Mouse (Mus musculus): Measurements from ENCODE around the gene Acsbg2. TPM values are rescaled to one million over a fixed set of nuclear protein-coding genes. Genes with fewer than 3 reads are reported as not detected.

The Acsbg2 gene
- polyA plus RNA-seq, 1 experiment from 2014 or later: not detected

DNA sequence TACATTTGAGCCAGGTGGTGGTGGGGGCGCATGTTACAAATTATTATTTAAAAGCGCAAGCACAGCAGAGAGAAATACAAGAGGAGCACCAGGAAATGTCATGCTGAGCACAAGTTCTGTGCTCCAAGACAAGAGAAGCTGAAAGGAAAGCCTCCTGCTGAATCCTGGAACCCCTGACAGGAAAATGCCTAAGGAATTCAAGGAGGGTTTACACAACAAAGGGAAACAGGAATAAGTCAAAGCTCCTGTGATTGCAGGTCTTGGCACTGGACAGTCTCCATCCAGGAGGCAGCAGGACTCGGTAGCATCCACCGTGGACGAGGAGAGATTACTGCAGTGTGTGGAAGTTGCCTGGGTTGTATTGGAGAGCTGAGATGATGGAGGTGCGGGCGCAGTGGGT lies 8.2 kb downstream of the Acsbg2 start:
- H3K9me3 ChIP-seq: peaks cover 18% of the 10 kb centered on the region
- 77% methylated on average over 7 of the region's 7 CpGs for WGBS
- no peak overlapping the region for H3K4me3 ChIP-seq
- 0 out of 2 replicates have a peak, but pooled peaks cover 3% of the 10 kb centered on the region for H3K4me1 ChIP-seq
- no peaks in the 10 kb centered on the region for H3K36me3 ChIP-seq (replicated peaks)
- H3K27me3 ChIP-seq (ENCODE audit: poor library complexity, severe bottlenecking): no peaks in the 10 kb centered on the region
- no peak for DNase-seq (ENCODE audit: extremely low spot score, low spot score)
- no peak overlapping the region for H3K27ac ChIP-seq

GRCm38 (mm10) chr17:56861197-56861596 lies 13.1 kb downstream of the Acsbg2 start:
- Histone ChIP-seq H3K27me3 (ENCODE audit: poor library complexity, severe bottlenecking) (no peaks in the 10 kb centered on the region), H3K36me3 (replicated peaks) (no peaks in the 10 kb centered on the region)
- 64% methylated on average over 3 of the region's 3 CpGs for WGBS

DNA sequence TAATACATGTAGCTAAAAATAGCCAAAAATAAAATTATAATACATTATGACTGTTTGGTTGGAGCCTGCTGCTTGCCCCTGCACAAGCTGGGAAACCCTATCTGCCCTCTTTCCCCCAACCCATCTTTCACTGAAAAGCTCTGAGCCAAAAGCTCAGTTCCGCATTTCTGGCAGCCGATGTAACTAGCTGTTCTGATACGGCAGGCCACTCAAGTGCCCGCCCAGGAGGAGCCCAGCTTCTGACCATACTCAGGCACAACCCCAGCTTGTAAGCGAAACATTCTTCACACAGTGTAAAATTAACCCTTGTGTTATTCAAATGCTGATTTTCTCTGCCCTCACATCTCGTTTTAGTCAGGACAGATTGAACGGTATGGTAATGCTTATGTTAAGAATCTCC lies 15.3 kb downstream of the Acsbg2 start:
- Histone ChIP-seq H3K36me3 (replicated peaks) (no peaks in the 10 kb centered on the region), H3K4me1 (0 out of 2 replicates have a peak, but pooled peaks cover 3% of the 10 kb centered on the region)
- WGBS: 78% methylated on average over 7 of the region's 7 CpGs

More at GRCm38 (mm10) chr17:56861197-56861596, 13.1 kb downstream of the Acsbg2 start:
- no peak overlapping the region for H3K27ac ChIP-seq
- DNase-seq (ENCODE audit: extremely low spot score, low spot score): no peak
- no peak overlapping the region for H3K4me3 ChIP-seq
- H3K4me1 ChIP-seq: 0 out of 2 replicates have a peak, but pooled peaks cover 3% of the 10 kb centered on the region
- H3K9me3 ChIP-seq: peaks cover 2% of the 10 kb centered on the region; the same call in 1 of the 2 replicates

DNA sequence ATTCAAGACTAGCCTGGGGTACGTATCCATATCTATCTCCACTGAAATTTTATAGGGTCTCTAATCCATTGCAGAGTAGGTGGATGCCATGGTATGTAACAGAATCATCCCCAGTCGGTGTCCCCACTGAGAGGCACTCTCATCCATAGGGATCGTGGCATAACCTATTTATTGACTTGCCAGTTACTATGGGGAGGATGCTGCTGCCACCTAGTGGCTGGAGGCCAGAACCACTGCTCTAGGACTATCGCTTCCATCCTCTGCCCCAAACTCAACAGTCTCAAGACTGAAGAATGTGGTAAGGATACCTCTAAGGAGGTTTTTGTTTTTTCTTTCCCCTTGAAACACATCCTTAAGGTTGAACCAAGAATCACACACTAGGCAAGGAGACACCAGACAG lies 16.0 kb downstream of the Acsbg2 start:
- H3K27ac ChIP-seq: no peak overlapping the region
- no peaks in the 10 kb centered on the region for H3K9me3 ChIP-seq
- H3K4me1 ChIP-seq: 0 out of 2 replicates have a peak, but pooled peaks cover 3% of the 10 kb centered on the region
- DNase-seq (ENCODE audit: extremely low spot score, low spot score): peak; percentile 62
- WGBS: 57% methylated on average over 4 of the region's 4 CpGs
- H3K27me3 ChIP-seq (ENCODE audit: poor library complexity, severe bottlenecking): no peaks in the 10 kb centered on the region
- no peak overlapping the region for H3K4me3 ChIP-seq
- no peaks in the 10 kb centered on the region for H3K36me3 ChIP-seq (replicated peaks)

More for the DNA sequence above, 15.3 kb downstream of the Acsbg2 start:
- Histone ChIP-seq H3K27me3 (ENCODE audit: poor library complexity, severe bottlenecking) (no peaks in the 10 kb centered on the region), H3K4me3 (no peak overlapping the region), H3K9me3 (no peaks in the 10 kb centered on the region), H3K27ac (no peak overlapping the region)
- DNase-seq (ENCODE audit: extremely low spot score, low spot score): no peak

DNA sequence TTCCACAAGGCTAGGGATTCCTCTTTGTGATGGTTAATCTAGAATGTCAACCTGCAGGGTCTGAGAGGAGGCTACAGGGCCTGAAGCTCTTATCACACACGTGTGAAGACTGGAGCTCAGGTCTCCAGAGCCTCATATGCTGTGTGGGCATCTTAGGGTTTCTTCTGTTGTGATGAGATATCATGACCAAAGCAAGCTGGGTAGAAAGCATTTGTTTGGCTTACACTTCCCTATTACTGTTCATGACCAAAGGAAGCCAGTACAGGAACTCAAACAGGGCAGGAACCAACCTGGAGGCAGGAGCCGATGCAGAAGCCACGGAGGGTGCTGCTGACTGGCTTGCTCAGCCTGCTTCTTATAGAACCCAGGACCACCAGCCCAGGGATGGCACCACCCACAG lies 18.8 kb downstream of the Acsbg2 start:
- no peak for DNase-seq (ENCODE audit: extremely low spot score, low spot score)
- Histone ChIP-seq H3K36me3 (replicated peaks) (no peaks in the 10 kb centered on the region), H3K27ac (no peak overlapping the region), H3K4me3 (no peak overlapping the region), H3K4me1 (no peaks in the 10 kb centered on the region), H3K27me3 (ENCODE audit: poor library complexity, severe bottlenecking) (no peaks in the 10 kb centered on the region), H3K9me3 (no peaks in the 10 kb centered on the region)
- 80% methylated on average over 3 of the region's 3 CpGs for WGBS

- no peak overlapping the region for H3K27ac ChIP-seq
- H3K9me3 ChIP-seq: no peaks in the 10 kb centered on the region
- 84% methylated on average over 3 of the region's 3 CpGs for WGBS
- H3K4me1 ChIP-seq: no peaks in the 10 kb centered on the region
- H3K4me3 ChIP-seq: no peak overlapping the region
- no peak for DNase-seq (ENCODE audit: extremely low spot score, low spot score)
- H3K36me3 ChIP-seq (replicated peaks): no peaks in the 10 kb centered on the region
- H3K27me3 ChIP-seq (ENCODE audit: poor library complexity, severe bottlenecking): no peaks in the 10 kb centered on the region
Observed at GRCm38 (mm10) chr17:56851167-56851566, 23.1 kb downstream of the Acsbg2 start.

- H3K9me3 ChIP-seq: no peaks in the 10 kb centered on the region
- no peak for DNase-seq (ENCODE audit: extremely low spot score, low spot score)
- 89% methylated on average over 13 of the region's 13 CpGs for WGBS
Observed at GRCm38 (mm10) chr17:56849710-56850109, 24.5 kb downstream of the Acsbg2 start.

GRCm38 (mm10) chr17:56848785-56849184 lies 25.5 kb downstream of the Acsbg2 start:
- H3K4me3 ChIP-seq: no peak overlapping the region
- H3K9me3 ChIP-seq: no peaks in the 10 kb centered on the region
- H3K36me3 ChIP-seq (replicated peaks): no peaks in the 10 kb centered on the region
- no peaks in the 10 kb centered on the region for H3K27me3 ChIP-seq (ENCODE audit: poor library complexity, severe bottlenecking)
- no peak for DNase-seq (ENCODE audit: extremely low spot score, low spot score)
- H3K4me1 ChIP-seq: no peaks in the 10 kb centered on the region
- WGBS: 88% methylated on average over 5 of the region's 5 CpGs
- H3K27ac ChIP-seq: no peak overlapping the region

More at GRCm38 (mm10) chr17:56849710-56850109, 24.5 kb downstream of the Acsbg2 start:
- Histone ChIP-seq H3K4me1 (no peaks in the 10 kb centered on the region), H3K27me3 (ENCODE audit: poor library complexity, severe bottlenecking) (no peaks in the 10 kb centered on the region), H3K27ac (no peak overlapping the region), H3K4me3 (no peak overlapping the region), H3K36me3 (replicated peaks) (no peaks in the 10 kb centered on the region)

- DNase-seq (ENCODE audit: extremely low spot score, low spot score): no peak
- WGBS: 87% methylated on average over 5 of the region's 5 CpGs
- no peaks in the 10 kb centered on the region for H3K9me3 ChIP-seq
Observed at GRCm38 (mm10) chr17:56843678-56844077, 30.6 kb downstream of the Acsbg2 start.

DNA sequence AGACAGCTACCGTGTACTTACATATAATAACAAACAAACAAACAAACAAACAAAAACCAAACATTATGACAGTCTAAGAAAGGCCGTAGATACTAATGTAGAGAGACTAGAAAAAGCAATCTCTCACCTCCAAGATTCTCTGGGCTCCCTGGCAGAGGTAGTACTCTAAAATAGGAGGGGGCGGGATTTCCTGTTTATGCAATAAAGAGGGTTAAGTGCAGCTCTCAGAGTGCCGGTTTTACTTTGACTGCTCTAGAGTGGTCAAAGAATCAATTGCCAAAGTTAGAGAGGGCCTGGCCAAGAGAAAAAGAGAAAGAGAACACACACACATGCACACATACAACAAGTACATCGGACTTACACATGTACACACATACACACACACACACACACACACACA lies 32.1 kb downstream of the Acsbg2 start:
- WGBS: 89% methylated on average over 5 of the region's 5 CpGs
- Histone ChIP-seq H3K27ac (no peak overlapping the region), H3K4me3 (no peak overlapping the region), H3K36me3 (replicated peaks) (no peaks in the 10 kb centered on the region), H3K4me1 (no peaks in the 10 kb centered on the region), H3K9me3 (no peaks in the 10 kb centered on the region), H3K27me3 (ENCODE audit: poor library complexity, severe bottlenecking) (no peaks in the 10 kb centered on the region)
- no peak for DNase-seq (ENCODE audit: extremely low spot score, low spot score)

More at GRCm38 (mm10) chr17:56843678-56844077, 30.6 kb downstream of the Acsbg2 start:
- H3K36me3 ChIP-seq (replicated peaks): no peaks in the 10 kb centered on the region
- no peak overlapping the region for H3K4me3 ChIP-seq
- no peaks in the 10 kb centered on the region for H3K27me3 ChIP-seq (ENCODE audit: poor library complexity, severe bottlenecking)
- H3K27ac ChIP-seq: no peak overlapping the region
- H3K4me1 ChIP-seq: no peaks in the 10 kb centered on the region

DNA sequence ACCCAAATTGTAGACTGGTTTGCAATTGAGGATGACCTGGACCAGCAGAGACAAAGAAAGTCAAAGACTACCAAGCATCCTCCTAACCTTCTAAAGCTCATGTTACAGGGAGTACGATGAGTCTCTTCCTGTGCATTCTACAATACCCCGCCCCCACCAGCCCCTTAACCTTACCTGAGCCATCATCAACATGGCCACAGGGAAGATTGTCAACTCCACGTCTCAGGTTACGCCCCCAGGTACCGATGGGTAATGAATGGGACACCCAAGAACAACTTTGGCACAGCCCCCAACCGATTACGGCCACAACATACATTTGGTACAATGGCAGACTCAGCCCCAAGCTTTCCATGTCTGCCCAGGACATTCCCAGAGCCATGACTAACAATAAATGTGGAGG lies 33.7 kb downstream of the Acsbg2 start:
- H3K27me3 ChIP-seq (ENCODE audit: poor library complexity, severe bottlenecking): no peaks in the 10 kb centered on the region

GRCm38 (mm10) chr17:56836336-56836735 lies 37.9 kb downstream of the Acsbg2 start:
- no peak for DNase-seq (ENCODE audit: extremely low spot score, low spot score)
- 92% methylated on average over 8 of the region's 8 CpGs for WGBS
- no peaks in the 10 kb centered on the region for H3K9me3 ChIP-seq

More for the DNA sequence above, 33.7 kb downstream of the Acsbg2 start:
- H3K4me3 ChIP-seq: no peak overlapping the region
- H3K27ac ChIP-seq: no peak overlapping the region
- WGBS: 86% methylated on average over 7 of the region's 7 CpGs
- no peaks in the 10 kb centered on the region for H3K9me3 ChIP-seq
- H3K4me1 ChIP-seq: no peaks in the 10 kb centered on the region
- H3K36me3 ChIP-seq (replicated peaks): no peaks in the 10 kb centered on the region
- no peak for DNase-seq (ENCODE audit: extremely low spot score, low spot score)

DNA sequence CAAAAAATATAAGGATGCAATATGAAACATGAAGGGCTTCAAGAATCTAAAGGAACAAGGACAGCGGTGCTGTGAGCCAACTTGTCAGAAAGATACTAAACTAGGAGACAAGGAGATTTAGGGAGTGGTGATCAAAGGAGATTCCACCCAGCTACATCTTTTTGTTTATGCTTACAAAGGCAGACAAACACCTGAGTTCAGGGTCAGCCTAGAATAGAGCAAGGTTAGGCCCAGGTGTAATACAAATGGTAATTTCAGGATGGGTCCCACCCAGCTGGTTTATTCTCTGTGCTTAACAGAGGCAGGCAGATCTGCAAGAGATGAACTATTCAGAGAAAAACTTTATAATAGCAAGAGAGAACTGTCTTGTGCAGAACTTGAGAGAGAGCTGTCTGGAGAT lies 40.9 kb downstream of the Acsbg2 start:
- Histone ChIP-seq H3K4me1 (peaks cover 26% of the 10 kb centered on the region), H3K27ac (no peak overlapping the region), H3K36me3 (replicated peaks) (no peaks in the 10 kb centered on the region), H3K9me3 (no peaks in the 10 kb centered on the region), H3K4me3 (no peak overlapping the region), H3K27me3 (ENCODE audit: poor library complexity, severe bottlenecking) (peaks cover 41% of the 10 kb centered on the region)
- no peak for DNase-seq (ENCODE audit: extremely low spot score, low spot score)
- WGBS: 84% methylated on average over 1 of the region's 1 CpGs

More at GRCm38 (mm10) chr17:56836336-56836735, 37.9 kb downstream of the Acsbg2 start:
- Histone ChIP-seq H3K4me3 (no peak overlapping the region), H3K4me1 (peaks cover 4% of the 10 kb centered on the region; the same call in 1 of the 2 replicates), H3K36me3 (replicated peaks) (no peaks in the 10 kb centered on the region), H3K27me3 (ENCODE audit: poor library complexity, severe bottlenecking) (peaks cover 20% of the 10 kb centered on the region), H3K27ac (no peak overlapping the region)

- 90% methylated on average over 1 of the region's 1 CpGs for WGBS
- peaks cover 46% of the 10 kb centered on the region for H3K27me3 ChIP-seq (ENCODE audit: poor library complexity, severe bottlenecking)
- no peaks in the 10 kb centered on the region for H3K36me3 ChIP-seq (replicated peaks)
- no peak overlapping the region for H3K4me3 ChIP-seq
- peaks cover 26% of the 10 kb centered on the region for H3K4me1 ChIP-seq
- no peaks in the 10 kb centered on the region for H3K9me3 ChIP-seq
- no peak overlapping the region for H3K27ac ChIP-seq
- DNase-seq (ENCODE audit: extremely low spot score, low spot score): no peak
Observed at GRCm38 (mm10) chr17:56832918-56833317, 41.3 kb downstream of the Acsbg2 start.
